Comparison of ENCODE assay signal across 8 mouse cellular contexts in the genomic region with DNA sequence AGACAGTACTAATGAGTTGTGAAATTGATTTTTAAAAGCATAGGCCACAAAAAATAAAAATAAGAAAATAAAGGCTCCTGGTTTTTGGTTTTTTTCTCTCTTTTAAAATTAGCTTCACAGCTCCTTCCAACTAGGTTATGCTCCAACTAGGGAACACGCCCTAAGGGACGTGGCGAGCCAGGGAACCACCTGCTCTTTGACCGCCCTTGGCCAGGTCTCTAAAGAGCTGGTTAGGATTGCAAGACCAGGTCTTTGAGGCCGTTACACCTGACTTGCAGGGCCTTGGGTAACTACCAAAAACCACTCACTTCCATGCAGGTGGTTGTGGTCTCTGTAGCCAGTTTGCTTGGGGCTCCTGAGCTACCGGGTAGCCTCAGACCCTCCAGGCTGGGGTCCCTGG. TPM values are rescaled to one million over a fixed set of nuclear protein-coding genes. Genes with fewer than 3 reads are reported as not detected.
DNase-seq lines count a peak whose midpoint lies in the region; ATAC-seq lines count a peak whose summit lies in the region.

No protein-coding gene starts in this region.

- H3K27me3 ChIP-seq in heart, embryonic 10.5 days (ENCODE audit: insufficient read depth, poor library complexity, severe bottlenecking), result no peaks in the 10 kb centered on the region
- no peaks in the 10 kb centered on the region for H3K27me3 ChIP-seq in embryonic facial prominence, embryonic 11.5 days (ENCODE audit: control insufficient read depth, insufficient read depth, low read length)
- H3K27me3 ChIP-seq in midbrain, embryonic 11.5 days (ENCODE audit: control insufficient read depth, insufficient read depth, low read length), result no peaks in the 10 kb centered on the region

- no peak for ATAC-seq in embryonic facial prominence, embryonic 11.5 days (replicated peaks; ENCODE audit: insufficient number of reproducible peaks, low FRiP score, low TSS enrichment, low read depth)
- no peak; the same call in 1 of the 2 replicates for ATAC-seq in midbrain, embryonic 11.5 days (ENCODE audit: low FRiP score)
- no peak for ATAC-seq in erythroid progenitor cell, adult 5-6 weeks (replicated peaks; ENCODE audit: low FRiP score, poor library complexity, severe bottlenecking)

- H3K4me3 ChIP-seq in heart, embryonic 10.5 days, result peak overlapping the region; percentile 96
- peak overlapping the region; percentile 25 for H3K4me3 ChIP-seq in embryonic facial prominence, embryonic 11.5 days (ENCODE audit: low read depth, low read length)
- peak overlapping the region; percentile 78 for H3K4me3 ChIP-seq in midbrain, embryonic 11.5 days (ENCODE audit: low read depth, low read length)

- H3K4me2 ChIP-seq in embryonic facial prominence, embryonic 11.5 days (ENCODE audit: low read depth, low read length), result peak overlapping the region; percentile 49
- H3K4me2 ChIP-seq in midbrain, embryonic 11.5 days, result peak overlapping the region; percentile 70

- 84% methylated on average over 6 of the region's 6 CpGs for WGBS in heart, embryonic 10.5 days
- WGBS in embryonic facial prominence, embryonic 11.5 days, result 86% methylated on average over 6 of the region's 6 CpGs
- 82% methylated on average over 6 of the region's 6 CpGs for WGBS in midbrain, embryonic 11.5 days

- peak overlapping the region; percentile 95 for H3K27ac ChIP-seq in heart, embryonic 10.5 days
- H3K27ac ChIP-seq in embryonic facial prominence, embryonic 11.5 days (replicated peaks; ENCODE audit: low read depth, low read length), result no peak overlapping the region
- peak overlapping the region; percentile 20; the same call in 1 of the 2 replicates for H3K27ac ChIP-seq in midbrain, embryonic 11.5 days (ENCODE audit: low read depth, low read length)

- H3K9me3 ChIP-seq in heart, embryonic 10.5 days, result no peaks in the 10 kb centered on the region
- no peaks in the 10 kb centered on the region for H3K9me3 ChIP-seq in embryonic facial prominence, embryonic 11.5 days (replicated peaks; ENCODE audit: control insufficient read depth, low read length)
- H3K9me3 ChIP-seq in midbrain, embryonic 11.5 days (ENCODE audit: control insufficient read depth, low read length), result no peaks in the 10 kb centered on the region

- H3K4me1 ChIP-seq in heart, embryonic 10.5 days, result peaks cover 46% of the 10 kb centered on the region
- H3K4me1 ChIP-seq in embryonic facial prominence, embryonic 11.5 days (ENCODE audit: control insufficient read depth, insufficient read depth, low read length), result no peaks in the 10 kb centered on the region; the same call in 1 of the 2 replicates
- peaks cover 21% of the 10 kb centered on the region for H3K4me1 ChIP-seq in midbrain, embryonic 11.5 days (ENCODE audit: control insufficient read depth, insufficient read depth, low read length)

- DNase-seq in heart, embryonic 10.5 days (ENCODE audit: low spot score), result no peak
- no peak for DNase-seq in heart, postnatal 4 days
- no peak for DNase-seq in embryonic facial prominence, embryonic 11.5 days (ENCODE audit: low spot score)
- peak; percentile 72 for DNase-seq in kidney, adult 18-20 months
- DNase-seq in midbrain, embryonic 11.5 days (ENCODE audit: low spot score, missing footprints), result no peak
- no peak for DNase-seq in spleen, adult 18-20 months
- DNase-seq in cerebellum, postnatal 14 days, result no peak

- no peaks in the 10 kb centered on the region for H3K36me3 ChIP-seq in heart, embryonic 10.5 days
- no peaks in the 10 kb centered on the region for H3K36me3 ChIP-seq in embryonic facial prominence, embryonic 11.5 days (replicated peaks; ENCODE audit: control insufficient read depth, insufficient read depth, low read depth, low read length)
- no peaks in the 10 kb centered on the region for H3K36me3 ChIP-seq in midbrain, embryonic 11.5 days (ENCODE audit: control insufficient read depth, insufficient read depth, low read length)

- peak overlapping the region; percentile 14; the same call in 1 of the 2 replicates for H3K9ac ChIP-seq in embryonic facial prominence, embryonic 11.5 days (replicated peaks; ENCODE audit: low read length)
- peak overlapping the region; percentile 49 for H3K9ac ChIP-seq in midbrain, embryonic 11.5 days (ENCODE audit: low read length)

RNA-seq across cellular contexts. Expression of a gene that starts 0.7 kb away (rescaled TPM):
- 295 and 308 TPM in 2 replicates for polyA plus RNA-seq in heart, embryonic 10.5 days (2016; fragmentation: Nextera tagmentation; extraction: Ambion mirVana)
- total RNA-seq in heart, postnatal 4 days (2021), result 100 to 1,000 TPM; 197 to 201 TPM
- polyA plus RNA-seq in embryonic facial prominence, embryonic 11.5 days (2014; fragmentation: Nextera tagmentation; extraction: Ambion mirVana), result 225 and 228 TPM in 2 replicates
- 228 and 248 TPM in 2 replicates for polyA plus RNA-seq in midbrain, embryonic 11.5 days (2014; fragmentation: Nextera tagmentation; extraction: Ambion mirVana)
- total RNA-seq in erythroid progenitor cell, adult 5-6 weeks (2015; ENCODE audit: low replicate concordance), result 179 and 219 TPM in 2 replicates
- total RNA-seq in erythroid progenitor cell, adult 5-6 weeks (2017; ENCODE audit: low replicate concordance), result 95.3 and 151 TPM in 2 replicates

RNA-seq across cellular contexts. Expression of a gene that starts 21.7 kb away (rescaled TPM):
- 14.3 and 17.5 TPM in 2 replicates for polyA plus RNA-seq in heart, embryonic 10.5 days (2016; fragmentation: Nextera tagmentation; extraction: Ambion mirVana)
- total RNA-seq in heart, postnatal 4 days (2021), result 10 to 100 TPM; 42.6 to 44.4 TPM
- polyA plus RNA-seq in embryonic facial prominence, embryonic 11.5 days (2014; fragmentation: Nextera tagmentation; extraction: Ambion mirVana), result 17.1 and 17.6 TPM in 2 replicates
- polyA plus RNA-seq in midbrain, embryonic 11.5 days (2014; fragmentation: Nextera tagmentation; extraction: Ambion mirVana), result 8.6 and 8.9 TPM in 2 replicates
- total RNA-seq in erythroid progenitor cell, adult 5-6 weeks (2015; ENCODE audit: low replicate concordance), result 3.6 and 5.0 TPM in 2 replicates
- 1.5 and 2.7 TPM in 2 replicates for total RNA-seq in erythroid progenitor cell, adult 5-6 weeks (2017; ENCODE audit: low replicate concordance)

Comparison
In these comparisons a context has a peak if more than half of its experiments do, and no peak if none do; other contexts are left out.
1. H3K4me3 ChIP-seq: peak in every context shown above with its lines; median percentile 96 in heart, embryonic 10.5 days; 78 in midbrain, embryonic 11.5 days; 25 in embryonic facial prominence, embryonic 11.5 days.